Mouse (Mus musculus): Measurements from ENCODE around the gene Dsn1.

Gene Dsn1

DNA sequence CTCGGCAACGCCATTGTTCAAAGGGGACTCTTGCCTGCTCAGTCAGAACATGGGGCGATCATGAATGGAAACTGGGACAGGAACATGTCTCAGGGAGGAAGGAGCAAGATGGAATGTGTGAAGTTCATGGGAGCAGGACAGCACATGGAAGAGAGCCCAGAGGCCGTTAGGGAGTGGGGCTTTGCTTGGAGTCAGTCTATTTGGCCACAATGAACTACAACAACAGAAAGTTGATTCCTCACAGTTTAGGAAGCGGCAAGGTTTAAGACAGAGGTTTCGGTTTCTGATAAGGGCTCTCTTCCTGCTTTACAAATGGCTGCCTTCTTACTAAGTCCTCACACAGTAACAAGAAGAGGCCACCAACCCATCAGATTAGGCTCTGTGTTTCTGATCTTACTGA is 39.6 kb downstream of the Dsn1 start:
- DNase-seq = peak in 1 of 2 experiments; percentile 6

DNA sequence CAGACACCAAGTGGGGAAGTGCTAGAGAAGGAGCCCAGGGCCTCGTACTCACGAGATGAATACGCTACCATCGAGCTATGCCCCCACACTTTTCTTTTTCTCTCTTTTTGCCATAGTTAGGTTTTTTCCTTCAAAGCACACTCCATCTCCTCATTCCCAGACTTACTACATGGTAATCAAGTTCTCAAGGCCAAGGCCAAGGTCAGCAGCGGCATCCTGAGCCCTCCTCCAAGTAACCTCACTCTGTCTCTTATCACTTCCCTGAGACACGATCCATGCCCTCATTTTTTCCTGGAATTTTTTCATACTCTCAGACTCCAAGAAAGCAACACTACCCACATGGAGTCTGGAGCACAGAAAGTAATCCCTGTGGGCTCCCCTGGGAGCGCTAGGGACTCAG is 43.1 kb downstream of the Dsn1 start:
- no peak for DNase-seq

DNA sequence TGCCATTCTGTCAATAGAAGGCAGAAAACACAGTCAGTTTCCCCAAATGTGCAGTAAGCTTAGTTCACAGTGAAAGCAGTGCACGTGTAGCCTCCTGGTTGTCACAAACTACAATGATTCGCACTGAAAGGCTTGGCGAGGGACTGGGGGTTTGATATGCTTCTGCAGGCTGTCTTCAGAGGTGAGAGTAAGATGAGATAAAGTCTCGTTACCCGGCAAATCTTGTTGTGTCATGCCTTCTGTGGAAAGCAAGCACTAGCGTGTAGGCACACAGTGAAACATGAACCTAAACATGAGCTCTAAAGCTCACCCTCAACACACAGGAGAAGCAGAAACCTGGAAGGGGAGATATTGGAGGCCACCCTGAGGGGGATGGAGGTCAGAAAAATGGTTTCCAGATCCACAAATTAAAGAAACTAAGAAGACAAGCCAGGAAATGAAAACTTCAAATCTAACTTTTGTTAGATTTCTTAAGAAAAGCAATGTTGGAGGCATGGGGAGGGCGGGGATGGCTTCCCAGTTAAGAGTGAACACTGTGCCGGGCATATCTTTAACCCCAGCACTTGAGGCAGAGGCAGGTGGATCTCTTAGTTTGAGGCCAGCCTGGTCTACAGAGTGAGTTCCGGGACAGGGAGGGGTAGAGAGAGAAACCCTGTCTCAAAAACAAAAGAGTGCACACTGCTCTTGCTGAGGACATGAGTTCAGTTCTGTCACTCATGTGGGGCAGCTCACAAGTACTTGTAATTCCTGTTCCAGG is 48.3 kb downstream of the Dsn1 start:
- DNase-seq = no peak

DNA sequence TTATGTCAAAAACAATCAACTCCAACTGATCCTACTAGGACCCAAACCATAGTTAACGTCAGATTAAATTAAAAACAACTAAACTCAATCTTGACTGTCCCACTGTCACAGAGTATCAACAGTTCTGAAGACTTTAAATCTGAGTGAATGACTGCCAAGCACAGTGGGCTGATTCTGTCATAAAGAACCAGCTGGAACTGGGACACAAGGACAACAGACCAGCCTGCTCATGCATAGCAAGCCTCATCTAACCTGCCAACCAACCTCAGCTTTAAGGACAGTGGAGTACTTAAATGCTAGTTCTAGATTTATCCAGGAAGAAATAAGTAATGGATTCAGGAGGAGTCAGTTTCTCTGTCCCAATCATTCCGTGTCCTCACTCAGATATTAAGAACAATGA is 49.9 kb downstream of the Dsn1 start:
- no peak for DNase-seq

DNA sequence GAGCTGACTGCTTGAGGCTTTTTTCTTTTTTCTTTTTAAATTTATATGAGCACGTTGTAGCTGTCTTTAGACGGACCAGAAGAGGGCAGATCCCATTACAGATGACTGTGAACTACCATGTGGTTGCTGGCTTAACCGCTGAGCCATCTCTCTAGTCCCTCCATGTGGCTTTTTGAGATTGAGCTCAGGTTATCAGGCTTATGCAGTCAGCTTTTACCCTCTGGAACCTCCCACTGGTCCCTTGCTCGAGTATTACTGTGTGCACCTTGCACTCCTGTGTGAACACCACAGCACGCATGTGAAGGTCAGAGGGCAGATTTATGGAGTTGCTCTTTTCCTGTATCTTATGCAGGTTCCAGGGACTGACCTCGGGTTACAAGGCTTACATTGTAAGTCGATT is 50.6 kb downstream of the Dsn1 start:
- DNase-seq = no peak

DNA sequence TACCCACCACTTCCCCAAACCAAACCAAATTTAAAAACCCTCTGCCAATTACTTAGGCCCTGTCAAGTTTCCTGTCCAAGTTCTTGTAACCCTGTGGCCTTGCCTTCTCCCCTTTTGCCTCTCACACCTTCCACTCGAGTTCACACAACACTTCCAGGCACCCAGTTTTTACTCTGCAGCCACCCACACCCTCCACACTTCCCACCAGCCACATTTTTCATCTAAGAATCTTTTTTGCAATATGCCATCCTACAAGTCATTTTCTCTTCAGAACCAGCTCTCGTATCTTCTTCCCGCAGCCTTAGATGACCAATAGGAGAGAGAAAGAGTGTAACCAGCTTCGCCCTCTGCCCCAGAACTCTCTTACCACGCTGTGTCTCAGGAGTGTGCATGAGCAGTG is 52.5 kb downstream of the Dsn1 start:
- DNase-seq = no peak

DNA sequence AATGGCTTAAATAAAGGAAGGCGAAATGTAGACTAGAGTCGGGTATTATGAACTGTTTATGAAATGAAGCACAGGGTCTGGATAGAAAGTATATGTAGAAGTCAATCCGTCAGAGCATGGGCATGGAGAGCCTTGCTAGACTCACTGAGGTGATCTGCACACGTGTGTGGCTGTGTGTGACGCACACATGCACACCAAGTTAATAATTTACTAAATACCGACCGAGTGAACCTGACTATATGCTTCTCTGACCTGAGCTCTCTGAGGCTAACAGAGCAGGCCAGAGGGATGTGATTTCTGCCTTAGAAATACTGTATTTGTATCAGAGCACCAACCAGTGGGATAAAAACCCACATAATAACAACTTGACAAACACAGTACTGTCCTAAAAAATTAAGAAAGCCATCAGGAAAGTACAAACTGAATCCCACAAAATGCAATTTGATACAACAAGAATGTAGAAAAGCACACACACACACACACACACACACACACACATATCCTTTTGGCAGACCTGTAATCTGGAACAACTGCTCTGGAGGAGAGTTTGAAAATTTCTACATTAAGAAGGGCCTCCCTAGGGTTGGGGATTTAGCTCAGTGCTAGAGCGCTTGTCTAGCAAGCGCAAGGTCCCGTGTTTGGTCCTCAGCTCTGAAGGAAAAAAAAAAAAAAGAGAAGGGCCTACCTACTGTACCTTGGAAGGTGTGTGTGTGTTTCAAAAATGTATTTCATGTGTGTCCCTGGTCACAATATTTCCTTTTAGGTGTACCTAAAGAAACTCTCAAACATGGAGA is 55.5 kb downstream of the Dsn1 start:
- no peak for DNase-seq

DNA sequence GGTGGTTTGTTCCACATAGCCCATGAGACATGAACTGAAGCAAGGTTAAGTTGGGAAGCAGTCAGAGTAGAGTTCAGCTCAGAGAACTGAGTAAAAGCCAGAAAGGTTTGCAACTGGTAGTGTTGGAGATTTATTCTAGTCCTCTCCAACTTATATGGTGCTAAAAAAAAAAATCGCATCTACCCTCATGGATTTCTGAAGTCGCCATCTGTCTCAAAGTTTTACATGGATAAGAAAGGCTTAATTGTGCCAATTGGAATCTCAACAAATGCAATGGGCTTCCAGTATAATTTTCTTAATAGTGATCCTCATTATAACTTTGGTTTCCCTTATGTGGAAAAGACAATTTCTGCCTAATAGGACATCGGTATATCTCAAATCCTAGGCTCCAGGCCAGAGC is 56.1 kb downstream of the Dsn1 start:
- DNase-seq = no peak
